Mouse (Mus musculus) frontal cortex, postnatal 14 days (tissue): ENCODE results near the gene Plekhd1.

Source experiments
- DNase-seq, 2 experiments: peaks; one replicate each; pipeline ENCODE4 v3.0.0; 2022; ENCODE audit warnings: low spot score in 2 of 2

Plekhd1 gene

GRCm38 (mm10) chr12:80751556-80751955, 59.2 kb downstream of the Plekhd1 start:
- DNase-seq, result no peak

- no peak for DNase-seq
Observed at GRCm38 (mm10) chr12:80757751-80758558, 65.6 kb downstream of the Plekhd1 start.

- no peak for DNase-seq
Observed at GRCm38 (mm10) chr12:80758559-80759386, 66.4 kb downstream of the Plekhd1 start.

GRCm38 (mm10) chr12:80759387-80759712, 67.0 kb downstream of the Plekhd1 start:
- no peak for DNase-seq

- peak; percentile 20 to 40 for DNase-seq
Observed at GRCm38 (mm10) chr12:80759713-80760395, 67.5 kb downstream of the Plekhd1 start.

GRCm38 (mm10) chr12:80760396-80760801, 68.0 kb downstream of the Plekhd1 start, which contains the start of gene Ccdc177:
Gene Ccdc177, minus strand, starts transcription at chr12:80760687.
- peak; percentile 71 to 81 for DNase-seq

- no peak for DNase-seq
Observed at GRCm38 (mm10) chr12:80762982-80763381, 70.6 kb downstream of the Plekhd1 start.

GRCm38 (mm10) chr12:80764116-80764515, 71.7 kb downstream of the Plekhd1 start:
- DNase-seq, result no peak

GRCm38 (mm10) chr12:80769697-80770096, 77.3 kb downstream of the Plekhd1 start:
- peak in 1 of 2 experiments; percentile 71 for DNase-seq
